Mouse (Mus musculus): Measurements from ENCODE around the gene 2810006K23Rik.
"Not testable (repeated sequence)": the region's sequence is repeated elsewhere in the genome, so short reads cannot be mapped to it uniquely, and the experiment has no call there.

The 2810006K23Rik gene

DNA sequence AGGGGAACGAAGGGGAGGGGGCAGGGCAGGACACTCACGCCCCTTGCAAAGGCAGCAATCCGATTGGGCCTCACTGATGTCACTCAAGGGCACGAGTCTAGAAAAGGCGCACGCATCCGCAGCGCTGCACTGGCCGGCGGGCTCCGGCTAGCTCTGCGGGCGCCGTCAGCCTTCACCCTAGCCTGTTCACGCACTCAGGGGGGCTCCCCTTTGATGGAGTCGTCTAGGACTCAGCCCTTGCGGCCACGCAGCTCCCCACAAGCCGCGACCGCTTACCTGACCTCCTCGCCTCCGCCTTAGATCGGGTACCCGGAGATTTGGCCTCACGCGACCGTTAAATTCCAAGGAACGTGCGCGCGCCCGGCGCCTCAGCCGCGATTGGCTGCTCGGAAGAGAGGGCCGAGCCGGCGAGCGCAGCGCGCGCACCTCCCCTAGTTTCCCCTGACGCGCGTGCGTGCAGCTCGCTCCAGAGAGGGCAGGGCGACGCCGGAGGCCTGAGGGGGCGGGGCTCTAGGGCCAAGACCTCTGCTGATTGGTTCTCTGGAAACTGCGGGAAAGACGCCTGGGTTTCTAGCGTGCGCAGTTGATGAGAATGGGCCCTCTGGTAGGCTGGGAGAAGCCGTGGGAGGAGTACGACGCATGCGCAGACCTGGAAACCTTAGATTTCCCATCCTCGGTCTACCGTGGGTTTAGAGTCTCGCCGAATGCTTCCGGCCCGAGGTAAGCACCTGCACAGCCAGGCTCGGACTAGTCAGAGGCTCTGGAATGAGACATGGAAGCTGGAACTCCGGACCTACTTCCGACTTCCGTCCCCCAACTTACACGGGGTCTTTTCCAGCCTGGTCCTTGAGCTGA, at the start of gene 2810006K23Rik, which contains the start of gene Mphosph9:
Gene 2810006K23Rik (plus strand): TSS at position 580 of the 855 bp plus-strand sequence.
Gene Mphosph9 (minus strand): TSS at position 463 of the 855 bp plus-strand sequence.
- peak; percentile 99 for DNase-seq (ENCODE audit: low spot score in 2 of 2)

DNA sequence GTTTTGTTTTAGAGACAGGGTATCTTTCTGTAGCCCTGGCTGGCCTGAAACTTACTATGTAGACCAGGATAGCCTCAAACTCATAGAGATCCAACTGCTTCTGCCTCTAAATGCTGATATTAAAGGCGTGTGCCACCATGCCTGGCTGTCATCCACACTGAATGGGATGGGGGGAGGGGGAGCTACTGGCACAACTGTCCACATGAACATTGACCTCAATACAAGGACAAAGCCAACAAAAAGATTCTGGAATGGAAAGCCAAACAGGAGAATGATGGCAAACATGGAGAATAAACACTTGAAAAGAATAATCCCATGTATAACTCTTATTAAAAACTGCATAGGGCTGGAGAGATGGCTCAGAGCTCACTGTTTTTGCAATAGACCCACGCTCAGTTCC, 45.0 kb upstream of the 2810006K23Rik start:
- DNase-seq (ENCODE audit: low spot score in 2 of 2) = no peak

DNA sequence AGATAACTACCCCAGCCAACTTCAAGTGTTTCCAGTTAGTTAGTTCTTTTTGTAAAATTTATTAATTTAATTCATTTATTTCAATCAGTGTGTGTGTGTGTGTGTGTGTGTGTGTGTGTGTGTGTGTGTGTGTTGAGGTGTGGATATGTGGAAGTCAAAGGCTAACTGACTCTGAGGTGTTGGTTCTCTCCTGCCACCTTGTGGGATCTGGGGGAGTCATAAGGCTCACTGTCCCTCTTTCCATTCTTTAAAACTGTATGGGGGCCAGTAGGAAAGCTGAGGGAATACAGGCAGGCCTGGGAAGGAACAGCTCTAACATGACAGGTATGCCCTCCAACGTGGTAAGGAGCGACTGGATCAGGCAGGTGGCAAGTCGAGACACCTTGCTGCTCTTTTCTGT, 43.6 kb upstream of the 2810006K23Rik start:
- no peak for DNase-seq (ENCODE audit: low spot score in 2 of 2)

DNA sequence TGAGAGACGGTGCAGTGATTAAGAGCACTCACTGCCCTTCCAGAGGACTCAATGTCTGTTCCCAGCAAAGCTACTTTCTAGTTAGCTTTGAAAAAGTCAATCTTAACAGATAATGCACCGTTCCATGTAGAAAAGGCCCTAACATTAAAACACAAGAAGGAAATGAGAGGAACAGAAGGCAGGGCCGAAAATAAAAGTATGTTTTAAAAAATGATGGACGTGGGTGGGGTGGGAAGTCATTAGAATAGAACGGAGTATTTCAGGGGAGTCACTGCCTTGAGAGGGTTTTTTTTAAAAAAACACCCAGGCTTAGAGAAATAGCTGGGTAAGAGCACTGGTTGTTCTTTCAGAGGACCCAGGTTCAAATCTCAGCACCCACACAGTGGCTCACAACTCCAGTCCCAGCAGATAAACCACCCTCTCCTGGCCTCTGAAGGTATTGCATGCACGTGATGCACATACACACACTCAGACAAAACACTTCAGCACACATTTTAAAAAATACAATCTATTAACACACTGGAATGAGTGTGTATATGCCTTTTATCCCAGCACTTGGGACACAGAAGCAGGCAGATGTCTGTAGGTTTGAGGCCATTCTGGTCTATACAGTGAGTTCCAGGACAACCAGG, 40.2 kb upstream of the 2810006K23Rik start:
- no peak for DNase-seq (ENCODE audit: low spot score in 2 of 2)

DNA sequence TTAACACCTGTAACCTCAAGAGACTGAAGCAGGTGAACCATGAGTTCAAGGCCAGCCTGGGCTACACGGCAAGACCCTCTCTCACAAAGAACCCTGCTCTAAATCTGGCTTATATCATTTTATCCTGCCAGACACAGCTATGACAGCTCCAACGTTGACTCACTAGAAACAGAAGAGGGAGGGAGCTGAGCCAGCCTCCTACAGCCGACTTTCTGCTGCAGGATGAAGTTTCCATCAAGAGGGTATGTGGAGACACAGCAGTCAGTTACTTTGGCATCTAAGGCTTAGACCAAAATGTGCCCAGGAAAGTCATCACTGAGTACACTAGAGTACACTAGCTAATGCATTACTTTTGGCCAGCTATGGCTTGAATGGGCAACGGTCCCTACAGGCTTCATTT, 37.7 kb upstream of the 2810006K23Rik start:
- no peak for DNase-seq (ENCODE audit: low spot score in 2 of 2)

DNA sequence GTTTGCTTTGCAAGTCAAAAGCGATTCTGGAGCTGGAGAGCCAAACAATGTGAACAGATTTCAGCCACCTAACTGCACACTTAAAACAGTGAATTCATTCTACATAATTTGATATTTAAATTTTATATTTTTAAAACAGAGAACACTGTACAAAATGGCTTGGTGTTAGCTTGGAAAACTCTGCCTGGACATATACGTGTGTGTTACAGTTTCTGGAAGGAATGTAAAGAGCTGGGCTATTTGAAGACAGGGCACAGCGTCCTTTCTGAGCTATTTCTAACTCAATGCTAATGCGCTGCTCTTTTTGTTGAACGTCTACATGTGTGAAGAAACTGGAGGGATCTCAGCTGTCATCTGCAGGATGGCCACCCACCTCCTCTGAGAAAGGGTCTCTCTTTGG, 33.9 kb upstream of the 2810006K23Rik start:
- no peak for DNase-seq (ENCODE audit: low spot score in 2 of 2)

DNA sequence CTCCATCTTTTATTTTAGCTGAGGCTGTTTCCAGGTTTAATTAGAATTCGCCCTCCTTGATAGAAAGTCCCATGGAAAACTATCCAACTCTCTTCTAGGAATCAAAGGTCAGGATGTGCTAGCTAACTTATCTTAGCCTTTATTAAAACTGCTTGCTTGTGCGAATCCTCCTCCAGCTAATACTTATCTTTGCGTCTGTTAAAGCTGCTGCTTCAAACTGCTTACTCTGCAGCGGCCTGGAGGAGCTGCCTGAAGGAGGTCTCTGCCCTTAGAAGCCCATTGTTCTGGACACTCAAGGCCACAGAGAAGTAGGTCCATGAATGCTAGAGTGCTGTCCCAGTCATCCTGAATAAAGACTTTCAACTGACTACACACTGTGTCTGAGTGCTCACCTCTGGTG, 31.4 kb upstream of the 2810006K23Rik start:
- no peak for DNase-seq (ENCODE audit: low spot score in 2 of 2)

DNA sequence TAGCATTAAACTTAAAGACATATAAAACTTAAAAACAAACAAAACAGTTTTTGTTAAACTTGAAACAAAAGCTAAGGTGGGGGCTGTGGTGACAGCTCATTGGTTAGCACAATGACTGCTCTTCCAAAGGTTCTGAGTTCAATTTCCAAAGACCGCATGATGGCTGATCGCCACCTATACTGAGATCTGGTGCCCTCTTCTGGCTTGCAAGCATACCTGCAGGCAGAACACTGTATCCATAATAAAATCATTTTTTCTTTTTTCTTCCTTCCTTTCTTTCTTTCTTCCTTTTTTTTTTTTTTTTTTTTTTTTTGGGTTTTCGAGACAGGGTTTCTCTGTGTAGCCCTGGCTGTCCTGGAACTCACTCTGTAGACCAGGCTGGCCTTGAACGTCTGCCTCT, 28.6 kb upstream of the 2810006K23Rik start:
- not testable (repeated sequence) for DNase-seq (ENCODE audit: low spot score in 2 of 2)

DNA sequence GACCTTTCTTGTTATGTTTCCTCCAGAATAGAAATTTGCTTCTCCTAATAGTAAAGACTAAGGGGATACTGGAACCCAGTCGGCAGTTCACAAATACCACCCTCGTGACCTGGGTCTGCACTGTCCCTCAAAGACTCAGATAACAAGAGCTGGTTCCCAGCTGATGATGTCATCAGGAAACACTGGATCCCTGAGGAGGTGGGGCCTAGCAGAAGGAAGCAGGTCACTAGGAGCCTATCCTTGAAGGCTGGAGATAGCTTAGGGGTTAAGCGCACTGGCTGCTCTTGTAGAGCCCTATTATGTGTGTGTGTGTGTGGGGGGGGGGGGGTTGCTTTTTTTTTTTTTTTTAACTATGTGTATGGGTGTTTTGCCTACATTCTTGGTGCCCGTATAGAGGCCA, 27.8 kb upstream of the 2810006K23Rik start:
- no peak for DNase-seq (ENCODE audit: low spot score in 2 of 2)

DNA sequence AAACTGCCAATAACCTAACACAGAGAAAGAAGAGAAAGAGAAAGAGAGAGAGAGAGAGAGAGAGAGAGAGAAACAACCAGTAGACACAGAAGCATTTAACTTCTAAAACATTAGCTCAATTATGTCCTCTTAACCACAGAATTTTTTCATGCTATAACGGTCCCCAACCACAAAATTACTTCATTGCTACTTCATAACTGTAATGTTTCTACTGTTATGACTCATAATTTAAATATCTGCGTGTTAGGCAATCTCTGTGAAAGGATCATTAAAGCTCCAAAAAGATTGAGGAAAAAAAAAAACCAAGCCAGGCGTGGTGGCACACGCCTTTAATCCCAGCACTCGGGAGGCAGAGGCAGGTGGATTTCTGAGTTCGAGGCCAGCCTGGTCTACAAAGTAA, 25.0 kb upstream of the 2810006K23Rik start:
- DNase-seq (ENCODE audit: low spot score in 2 of 2) = not testable (repeated sequence)

DNA sequence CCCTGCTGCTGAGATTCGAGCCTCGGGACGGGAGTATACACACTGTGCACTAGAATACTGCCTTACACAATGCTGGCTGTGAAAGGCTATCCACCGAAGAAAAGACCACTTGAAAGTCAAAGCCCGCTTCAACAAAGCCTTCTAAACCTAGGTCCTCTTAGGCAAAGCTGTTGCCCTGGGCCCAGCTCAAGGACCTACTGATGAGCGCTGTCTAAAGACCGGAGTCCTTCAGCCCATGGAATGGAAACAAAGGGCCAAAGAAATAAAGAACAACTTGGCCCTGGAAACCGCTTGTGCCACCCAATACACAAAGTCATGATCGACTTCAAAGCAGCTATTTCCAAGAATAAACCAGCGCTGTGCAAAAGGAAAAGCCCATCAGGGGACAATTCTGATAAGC, 18.7 kb upstream of the 2810006K23Rik start:
- DNase-seq (ENCODE audit: low spot score in 2 of 2) = no peak

DNA sequence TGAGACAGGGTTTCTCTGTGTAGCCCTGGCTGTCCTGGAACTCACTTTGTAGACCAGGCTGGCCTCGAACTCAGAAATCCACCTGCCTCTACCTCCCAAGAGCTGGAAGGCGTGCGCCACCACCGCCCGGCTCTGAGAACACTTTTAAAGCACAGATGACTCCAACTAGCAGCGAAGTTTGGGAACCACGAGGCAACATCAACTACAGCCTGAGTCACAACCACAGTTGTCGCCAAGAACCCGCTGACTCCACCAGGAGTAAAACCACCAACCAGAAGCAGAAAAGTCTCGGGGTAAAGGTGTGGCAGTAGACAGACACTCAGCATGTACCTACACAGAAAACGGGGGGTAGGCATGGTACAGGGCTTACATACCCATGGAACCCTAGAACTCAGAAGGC, 17.8 kb upstream of the 2810006K23Rik start:
- DNase-seq (ENCODE audit: low spot score in 2 of 2) = no peak

DNA sequence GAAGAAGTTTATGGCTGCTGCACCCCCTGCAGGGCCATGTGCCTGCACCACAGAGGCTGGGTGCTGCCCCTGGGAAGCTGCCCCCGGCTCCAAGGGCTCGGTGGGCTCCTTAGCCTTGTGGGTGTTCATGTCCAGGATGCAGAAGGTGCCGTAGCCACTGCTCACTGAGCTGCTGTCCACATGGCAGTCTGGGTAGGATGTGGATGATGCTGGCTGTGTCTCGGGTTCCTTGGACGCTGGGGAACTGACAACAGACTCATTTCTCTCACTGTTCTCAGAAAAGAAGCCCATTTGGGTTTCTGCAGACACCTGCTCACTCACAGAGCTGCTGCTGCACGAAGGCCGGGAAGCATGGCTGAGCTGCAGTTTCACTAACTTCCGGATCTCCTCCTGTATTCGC, 12.4 kb upstream of the 2810006K23Rik start:
- DNase-seq (ENCODE audit: low spot score in 2 of 2) = no peak

DNA sequence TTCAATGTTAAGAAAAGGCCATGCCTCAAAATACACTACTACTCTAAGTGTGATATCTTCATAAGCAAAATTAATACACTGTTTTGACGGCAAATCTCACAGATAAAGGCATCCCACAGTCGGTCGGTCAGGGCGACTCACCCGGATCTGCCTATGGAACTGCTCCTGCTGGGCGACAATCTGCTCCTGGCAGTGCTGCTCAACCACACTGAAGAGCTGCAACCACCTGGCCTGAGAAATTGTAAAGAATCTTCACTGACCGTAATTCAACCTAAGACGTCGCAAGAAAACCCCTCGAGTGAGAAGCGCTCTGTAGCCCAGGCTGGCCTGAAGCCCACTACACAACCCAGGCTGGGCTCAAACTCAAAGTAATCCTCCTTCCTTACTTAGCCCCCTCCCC, 11.9 kb upstream of the 2810006K23Rik start:
- DNase-seq (ENCODE audit: low spot score in 2 of 2) = no peak

DNA sequence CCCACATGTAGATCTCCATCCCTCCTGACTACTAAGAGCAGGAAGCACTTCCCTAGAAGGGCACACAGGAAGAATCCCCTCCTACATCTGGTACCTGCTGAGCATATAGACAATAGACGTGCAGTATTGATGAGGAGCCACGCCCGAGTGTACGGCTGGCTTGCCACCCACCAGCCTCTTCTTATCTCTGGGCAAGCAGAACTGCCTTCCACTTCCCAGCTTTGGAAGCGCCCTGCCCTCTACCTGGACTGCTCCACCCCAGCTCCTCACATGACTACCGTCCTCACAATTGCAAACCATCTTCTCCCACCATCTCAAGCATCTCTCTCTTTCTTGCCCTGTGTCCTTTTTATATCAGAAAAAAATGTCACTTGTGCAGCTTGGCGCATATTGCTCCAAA, 10.2 kb upstream of the 2810006K23Rik start:
- DNase-seq (ENCODE audit: low spot score in 2 of 2) = no peak

DNA sequence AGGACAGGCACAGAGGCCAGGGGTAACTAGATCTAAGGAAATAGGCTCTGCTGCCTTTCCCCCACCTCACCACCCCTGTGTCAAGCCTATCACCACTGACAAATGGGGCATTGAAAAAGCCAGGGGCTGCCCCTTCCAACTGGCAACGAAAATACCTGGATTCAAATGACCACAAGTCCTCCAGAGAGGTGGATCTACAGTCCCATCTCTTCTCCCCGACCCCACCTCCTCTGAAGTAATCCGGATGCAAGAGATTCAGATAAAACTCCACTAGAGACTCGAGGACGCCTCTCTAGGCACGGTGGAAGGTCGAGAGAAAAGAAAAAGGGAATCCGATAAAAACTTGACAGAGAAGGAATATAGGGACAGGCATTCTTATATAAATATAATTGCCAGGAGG, 1.1 kb upstream of the 2810006K23Rik start:
- no peak for DNase-seq (ENCODE audit: low spot score in 2 of 2)

DNA sequence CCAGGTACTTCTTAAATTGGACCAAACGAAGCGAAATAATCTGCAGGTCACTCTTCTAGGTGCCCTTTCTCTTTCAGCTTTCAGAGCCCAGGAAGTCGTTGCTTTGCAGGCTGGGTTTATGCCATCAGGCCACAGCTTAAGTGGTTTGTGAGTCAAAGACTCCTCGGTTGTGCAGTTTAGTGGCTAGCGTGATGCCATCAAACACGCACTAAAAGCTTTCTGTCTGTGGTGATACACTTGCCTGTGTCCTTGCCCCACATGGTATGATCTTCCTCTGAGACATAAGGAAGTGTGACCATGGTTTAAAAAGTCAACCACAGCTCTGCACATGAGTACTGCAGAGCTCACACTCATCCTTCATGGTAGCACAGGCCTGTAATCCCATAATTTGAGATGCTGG, 2.2 kb downstream of the 2810006K23Rik start:
- DNase-seq (ENCODE audit: low spot score in 2 of 2) = no peak

DNA sequence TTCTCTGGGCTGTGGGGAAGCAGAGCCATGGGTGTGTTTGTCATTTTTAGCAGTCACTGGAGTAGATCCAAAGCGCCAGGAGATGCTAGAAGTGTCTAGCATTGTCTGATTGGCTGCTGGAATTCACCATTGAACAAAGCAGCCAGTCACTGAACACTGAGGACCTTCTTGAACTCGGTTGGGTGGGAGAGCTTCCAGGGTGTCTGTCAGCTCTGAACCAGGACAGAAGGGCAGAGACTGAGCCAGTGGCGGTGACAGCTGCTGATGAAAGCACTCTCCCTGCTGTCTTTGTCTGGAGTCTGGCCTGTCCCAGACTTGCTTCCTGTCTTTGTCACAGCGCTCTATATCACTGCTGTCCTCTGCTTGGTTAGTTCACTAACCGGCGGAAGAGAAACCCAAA, 6.5 kb downstream of the 2810006K23Rik start:
- DNase-seq (ENCODE audit: low spot score in 2 of 2) = no peak

DNA sequence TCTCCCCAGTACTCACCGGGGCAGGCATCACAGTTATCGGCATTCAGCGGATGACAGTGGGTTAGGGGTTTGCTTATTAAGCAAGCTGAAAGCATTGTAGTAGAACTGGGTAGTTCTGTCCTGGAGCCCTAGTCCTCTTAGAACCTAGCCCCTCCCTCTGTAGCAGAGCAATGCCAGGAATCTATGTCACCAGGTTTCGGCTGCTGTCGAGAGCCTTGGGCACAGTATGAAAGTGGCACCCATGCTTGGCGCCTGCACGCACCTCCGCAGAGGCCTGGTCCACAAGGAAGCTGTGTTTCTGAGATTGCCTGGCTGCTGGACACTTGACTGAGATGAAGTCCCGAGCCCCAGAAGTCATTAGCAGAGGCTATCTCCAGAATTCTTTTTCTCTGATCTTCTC, 9.2 kb downstream of the 2810006K23Rik start:
- no peak for DNase-seq (ENCODE audit: low spot score in 2 of 2)

DNA sequence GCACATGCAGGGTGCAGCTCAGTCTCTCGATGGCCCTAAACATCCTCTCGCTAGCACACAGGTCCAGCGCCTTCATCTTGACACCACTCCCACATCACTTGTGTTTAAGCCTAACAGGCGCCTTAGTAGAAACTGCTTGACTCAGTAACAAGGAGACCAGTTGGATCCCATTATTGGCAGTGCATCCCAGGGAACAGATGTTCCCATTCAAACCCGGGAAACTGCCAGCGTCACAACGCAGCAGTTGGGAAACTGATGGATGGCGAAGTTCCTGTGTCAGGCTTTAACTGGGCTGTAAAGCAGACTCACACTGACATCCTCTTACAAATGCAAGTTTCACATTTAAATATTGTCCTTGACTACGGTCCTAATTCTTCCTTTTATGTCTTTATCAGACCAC, 10.0 kb downstream of the 2810006K23Rik start:
- DNase-seq (ENCODE audit: low spot score in 2 of 2) = no peak

DNA sequence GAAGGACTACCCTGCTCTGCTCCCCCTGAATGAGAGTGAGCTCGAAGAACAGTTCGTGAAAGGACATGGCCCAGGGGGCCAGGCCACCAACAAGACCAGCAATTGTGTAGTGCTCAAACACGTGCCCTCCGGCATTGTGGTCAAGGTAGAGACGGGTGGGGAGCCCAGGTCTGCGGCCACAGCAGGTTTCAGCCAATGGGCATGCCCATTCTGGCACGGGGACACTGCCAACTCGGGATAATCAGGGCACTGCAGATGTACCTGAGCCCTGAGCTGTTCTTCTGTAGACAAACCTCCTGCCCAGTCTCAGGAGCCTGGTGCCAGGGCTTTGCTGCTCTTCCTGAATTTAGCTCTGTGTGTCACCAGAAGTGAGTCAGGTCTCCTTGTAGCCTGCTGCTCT, 10.9 kb downstream of the 2810006K23Rik start:
- DNase-seq (ENCODE audit: low spot score in 2 of 2) = no peak

DNA sequence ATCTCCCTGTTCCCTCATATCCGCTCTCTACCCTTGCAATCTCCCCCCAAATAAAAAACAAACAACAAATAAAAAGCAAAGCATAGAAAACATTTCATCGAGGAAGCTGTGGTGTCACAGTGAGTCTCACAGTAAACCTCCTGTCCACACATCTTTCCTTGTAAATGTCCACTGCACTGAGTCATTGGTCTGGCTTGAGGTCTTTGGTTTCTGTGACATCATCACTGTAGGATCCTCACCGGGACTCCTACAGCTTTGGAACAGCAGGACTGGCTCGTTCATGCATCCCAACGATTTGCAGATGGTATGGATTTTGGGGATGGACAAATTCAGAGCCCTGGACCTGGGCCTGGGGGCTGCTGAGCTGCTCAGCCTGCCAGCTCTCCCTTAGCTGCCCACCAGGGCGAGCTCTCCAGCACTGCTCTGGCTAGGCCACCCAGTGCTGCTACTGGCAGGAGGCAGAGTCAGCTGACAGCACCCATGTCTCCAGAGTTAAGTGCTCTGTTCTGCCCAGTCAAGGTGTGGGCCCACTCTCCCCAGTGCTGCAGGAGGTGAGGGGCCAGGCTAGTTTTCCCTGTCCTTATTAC, 14.0 kb downstream of the 2810006K23Rik start:
- not testable (repeated sequence) for DNase-seq (ENCODE audit: low spot score in 2 of 2)

DNA sequence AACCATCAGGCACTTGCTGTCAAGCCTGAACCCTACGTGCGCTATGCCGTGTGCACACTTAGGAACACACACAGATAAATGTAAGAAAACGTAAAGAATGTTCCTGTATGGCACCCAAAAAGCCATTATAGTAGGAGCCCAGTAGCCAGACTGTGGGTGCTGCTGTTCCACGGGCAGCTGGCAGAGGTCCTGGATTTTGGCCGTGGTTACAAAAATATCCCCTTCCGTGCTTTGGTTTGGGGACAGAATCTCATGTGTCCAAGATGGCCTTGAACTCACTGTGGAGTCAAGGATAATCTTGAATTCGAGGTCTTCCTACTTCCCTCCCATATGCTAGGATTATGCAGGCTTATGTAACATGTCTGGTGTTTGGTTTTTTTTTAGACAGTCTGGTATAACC, 15.0 kb downstream of the 2810006K23Rik start:
- no peak for DNase-seq (ENCODE audit: low spot score in 2 of 2)
